Mouse (Mus musculus): ENCODE data around the gene Dpp6.

DNA sequence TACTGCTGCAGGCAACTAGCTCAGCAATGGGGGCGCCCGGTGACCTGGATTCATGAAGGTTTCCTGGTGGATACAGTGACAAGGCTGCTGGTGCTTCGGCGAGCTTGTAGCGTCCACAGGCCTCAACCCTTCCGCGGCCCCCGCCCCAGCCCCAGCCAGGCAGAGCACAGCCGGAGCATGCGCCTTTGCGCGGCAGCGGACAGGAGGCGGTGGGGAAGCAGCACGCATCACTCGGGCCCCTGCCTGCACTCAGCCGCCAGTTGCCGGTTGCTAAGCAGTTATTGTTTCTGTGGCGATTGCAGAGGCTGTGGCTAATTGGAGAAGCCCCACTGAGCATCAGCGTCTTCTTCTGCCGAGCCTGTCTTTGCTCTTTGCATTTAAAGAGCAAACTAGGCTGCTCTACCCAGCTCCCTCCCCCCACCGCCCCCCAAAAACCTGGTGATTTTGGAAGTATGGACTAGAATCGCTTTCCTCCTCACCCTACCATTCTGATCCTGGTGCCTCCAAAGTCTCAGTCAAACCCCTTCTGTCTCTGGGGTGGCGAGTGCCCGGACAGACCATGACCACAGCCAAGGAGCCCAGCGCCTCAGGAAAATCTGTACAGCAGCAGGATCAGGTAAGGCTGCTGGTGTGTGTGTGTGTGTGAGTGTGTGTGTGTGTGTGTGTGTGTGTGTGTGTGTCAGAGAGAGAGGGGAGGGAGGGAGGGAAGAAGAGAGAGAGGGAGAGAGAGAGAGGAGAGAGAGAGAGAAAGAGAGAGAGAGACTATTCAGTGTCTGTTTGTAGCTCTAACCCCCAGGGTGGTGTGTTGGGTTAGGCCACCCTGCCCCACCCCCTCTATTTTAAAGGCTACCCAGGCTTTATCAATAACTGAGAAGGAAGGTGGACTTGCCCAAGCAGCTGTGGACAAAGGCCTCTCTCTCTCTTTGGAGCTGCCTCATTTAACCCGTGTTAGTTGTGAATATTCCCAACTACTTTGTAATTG is 445.0 kb downstream of the Dpp6 start:
- no peak for TF ChIP-seq CTCF (IDR thresholded peaks at IDR 0.05; ENCODE audit: control insufficient read depth, insufficient read depth, low read length)
- TF ChIP-seq POLR2A (IDR thresholded peaks at IDR 0.05; ENCODE audit: borderline replicate concordance, control insufficient read depth, low read depth, low read length), result no peak

Data from bone marrow, adult 2 months (tissue).